Mouse (Mus musculus): ENCODE measurements around the gene Skida1. TPM values are rescaled to one million over a fixed set of nuclear protein-coding genes. Genes with fewer than 3 reads are reported as not detected.

The Skida1 gene
- polyA plus RNA-seq, 1 experiment = 0.06 TPM

DNA sequence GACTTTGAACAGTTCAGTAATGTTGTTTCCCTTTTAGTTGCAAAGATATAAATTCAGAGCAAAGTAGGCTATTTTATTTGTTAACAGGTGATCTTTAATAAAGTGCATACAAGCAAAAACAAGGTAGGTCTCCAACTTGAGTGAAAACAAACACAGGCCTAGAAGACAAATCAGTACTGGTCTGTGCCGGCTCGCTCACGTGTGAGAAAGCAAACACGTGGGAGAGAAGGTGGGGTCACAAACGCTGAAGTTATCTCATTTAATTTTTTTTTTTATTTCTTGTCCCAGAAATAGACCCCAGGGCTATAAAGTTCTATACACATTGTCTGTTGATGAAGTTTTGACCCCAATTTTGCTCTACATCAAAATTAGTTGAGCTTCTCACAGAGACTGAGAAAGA, 23.7 kb downstream of the Skida1 start:
- Histone ChIP-seq H3K36me3 (ENCODE audit: control insufficient read depth, insufficient read depth, low read length) (no peaks in the 10 kb centered on the region), H3K4me1 (ENCODE audit: control insufficient read depth, insufficient read depth, low read length) (peaks cover 10% of the 10 kb centered on the region), H3K27ac (ENCODE audit: control insufficient read depth, insufficient read depth, low read depth, low read length) (no peak overlapping the region), H3K27me3 (ENCODE audit: control insufficient read depth, insufficient read depth, low read length) (no peaks in the 10 kb centered on the region), H3K4me3 (ENCODE audit: control insufficient read depth, low read depth, low read length) (no peak overlapping the region)
- TF ChIP-seq CTCF (IDR thresholded peaks at IDR 0.05; ENCODE audit: control insufficient read depth, insufficient read depth, insufficient replicate concordance, low read depth, low read length) = no peak
- TF ChIP-seq POLR2A (IDR thresholded peaks at IDR 0.05; ENCODE audit: control insufficient read depth, low read depth, low read length) = no peak

- Histone ChIP-seq H3K4me1 (ENCODE audit: control insufficient read depth, insufficient read depth, low read length) (peaks cover 3% of the 10 kb centered on the region), H3K36me3 (ENCODE audit: control insufficient read depth, insufficient read depth, low read length) (no peaks in the 10 kb centered on the region)
- TF ChIP-seq POLR2A (IDR thresholded peaks at IDR 0.05; ENCODE audit: control insufficient read depth, low read depth, low read length) (no peak), CTCF (IDR thresholded peaks at IDR 0.05; ENCODE audit: control insufficient read depth, insufficient read depth, insufficient replicate concordance, low read depth, low read length) (no peak)
Measured at GRCm38 (mm10) chr2:18022886-18023285, 26.0 kb downstream of the Skida1 start.

GRCm38 (mm10) chr2:18019122-18019521, 29.7 kb downstream of the Skida1 start:
- H3K4me1 ChIP-seq (ENCODE audit: control insufficient read depth, insufficient read depth, low read length) = no peaks in the 10 kb centered on the region
- TF ChIP-seq CTCF (IDR thresholded peaks at IDR 0.05; ENCODE audit: control insufficient read depth, insufficient read depth, insufficient replicate concordance, low read depth, low read length) (no peak), POLR2A (IDR thresholded peaks at IDR 0.05; ENCODE audit: control insufficient read depth, low read depth, low read length) (no peak)
- no peak overlapping the region for H3K4me3 ChIP-seq (ENCODE audit: control insufficient read depth, low read depth, low read length)
- no peak overlapping the region for H3K27ac ChIP-seq (ENCODE audit: control insufficient read depth, insufficient read depth, low read depth, low read length)
- no peaks in the 10 kb centered on the region for H3K36me3 ChIP-seq (ENCODE audit: control insufficient read depth, insufficient read depth, low read length)
- no peaks in the 10 kb centered on the region for H3K27me3 ChIP-seq (ENCODE audit: control insufficient read depth, insufficient read depth, low read length)

More at GRCm38 (mm10) chr2:18022886-18023285, 26.0 kb downstream of the Skida1 start:
- H3K27me3 ChIP-seq (ENCODE audit: control insufficient read depth, insufficient read depth, low read length) = no peaks in the 10 kb centered on the region
- H3K4me3 ChIP-seq (ENCODE audit: control insufficient read depth, low read depth, low read length) = no peak overlapping the region
- H3K27ac ChIP-seq (ENCODE audit: control insufficient read depth, insufficient read depth, low read depth, low read length) = no peak overlapping the region

DNA sequence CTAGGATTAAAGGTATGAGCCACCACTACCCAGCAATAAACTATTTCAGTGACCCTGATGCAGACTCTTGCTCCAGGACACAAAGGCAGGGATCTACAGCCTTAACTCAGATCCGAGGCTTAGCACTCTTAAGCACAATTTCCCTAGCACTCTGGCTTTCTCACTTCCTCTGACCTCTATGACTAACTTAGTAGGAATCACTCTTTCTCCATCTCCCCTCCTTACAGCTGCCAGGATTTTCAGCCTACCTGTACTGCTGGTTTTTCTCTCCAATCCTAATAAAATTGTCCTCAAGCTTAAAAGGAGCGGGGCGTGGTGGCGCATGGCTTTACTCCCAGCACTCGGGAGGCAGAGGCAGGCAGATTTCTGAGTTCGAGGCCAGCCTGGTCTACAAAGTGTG, 31.5 kb downstream of the Skida1 start:
- Histone ChIP-seq H3K4me1 (ENCODE audit: control insufficient read depth, insufficient read depth, low read length) (no peaks in the 10 kb centered on the region), H3K27ac (ENCODE audit: control insufficient read depth, insufficient read depth, low read depth, low read length) (no peak overlapping the region), H3K4me3 (ENCODE audit: control insufficient read depth, low read depth, low read length) (no peak overlapping the region), H3K36me3 (ENCODE audit: control insufficient read depth, insufficient read depth, low read length) (no peaks in the 10 kb centered on the region), H3K27me3 (ENCODE audit: control insufficient read depth, insufficient read depth, low read length) (no peaks in the 10 kb centered on the region)
- TF ChIP-seq POLR2A (IDR thresholded peaks at IDR 0.05; ENCODE audit: control insufficient read depth, low read depth, low read length) (no peak), CTCF (IDR thresholded peaks at IDR 0.05; ENCODE audit: control insufficient read depth, insufficient read depth, insufficient replicate concordance, low read depth, low read length) (no peak)

DNA sequence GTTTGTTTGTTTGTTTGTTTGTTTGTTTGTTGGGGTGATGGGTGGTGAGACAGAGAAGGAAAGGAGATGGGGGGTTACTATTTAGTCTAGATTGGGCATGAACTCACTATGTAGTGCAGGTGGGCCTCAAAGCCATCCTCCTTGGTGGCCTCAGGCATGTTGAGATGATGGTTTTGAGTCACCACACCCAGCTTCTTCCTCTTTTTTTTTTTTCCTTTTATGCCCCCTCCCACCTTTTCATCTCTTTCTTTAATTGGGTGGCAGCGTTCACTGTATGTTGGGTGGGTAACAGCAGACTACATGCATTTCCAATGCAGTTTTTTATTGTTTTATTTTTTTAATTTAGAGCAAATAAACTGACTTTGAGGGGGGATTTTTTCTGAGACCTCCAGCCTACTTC, 32.2 kb downstream of the Skida1 start:
- H3K4me1 ChIP-seq (ENCODE audit: control insufficient read depth, insufficient read depth, low read length) = no peaks in the 10 kb centered on the region
- no peak overlapping the region for H3K4me3 ChIP-seq (ENCODE audit: control insufficient read depth, low read depth, low read length)
- H3K27me3 ChIP-seq (ENCODE audit: control insufficient read depth, insufficient read depth, low read length) = no peaks in the 10 kb centered on the region
- TF ChIP-seq CTCF (IDR thresholded peaks at IDR 0.05; ENCODE audit: control insufficient read depth, insufficient read depth, insufficient replicate concordance, low read depth, low read length) (no peak), POLR2A (IDR thresholded peaks at IDR 0.05; ENCODE audit: control insufficient read depth, low read depth, low read length) (no peak)
- no peak overlapping the region for H3K27ac ChIP-seq (ENCODE audit: control insufficient read depth, insufficient read depth, low read depth, low read length)
- H3K36me3 ChIP-seq (ENCODE audit: control insufficient read depth, insufficient read depth, low read length) = no peaks in the 10 kb centered on the region

DNA sequence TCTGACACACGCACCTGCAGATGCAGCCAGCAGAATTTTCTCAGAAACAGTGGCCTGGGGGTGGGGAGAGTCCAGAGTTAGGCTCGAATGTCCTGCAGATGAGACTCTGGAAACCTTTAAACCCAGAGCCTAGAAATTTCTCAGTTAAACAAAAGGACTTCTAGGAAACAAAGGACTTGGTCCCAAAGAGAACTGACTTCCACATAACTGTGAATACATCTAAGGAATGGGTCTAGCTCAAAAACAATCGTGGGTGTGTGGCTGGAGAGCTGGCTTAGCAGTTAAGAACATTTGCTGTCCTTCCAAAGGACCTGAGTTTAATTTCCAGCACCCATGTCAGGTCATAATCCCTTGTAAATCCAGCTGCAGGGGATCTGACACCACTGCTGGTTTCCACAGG, 33.3 kb downstream of the Skida1 start:
- TF ChIP-seq POLR2A (IDR thresholded peaks at IDR 0.05; ENCODE audit: control insufficient read depth, low read depth, low read length) (no peak), CTCF (IDR thresholded peaks at IDR 0.05; ENCODE audit: control insufficient read depth, insufficient read depth, insufficient replicate concordance, low read depth, low read length) (no peak)
- H3K27ac ChIP-seq (ENCODE audit: control insufficient read depth, insufficient read depth, low read depth, low read length) = no peak overlapping the region

DNA sequence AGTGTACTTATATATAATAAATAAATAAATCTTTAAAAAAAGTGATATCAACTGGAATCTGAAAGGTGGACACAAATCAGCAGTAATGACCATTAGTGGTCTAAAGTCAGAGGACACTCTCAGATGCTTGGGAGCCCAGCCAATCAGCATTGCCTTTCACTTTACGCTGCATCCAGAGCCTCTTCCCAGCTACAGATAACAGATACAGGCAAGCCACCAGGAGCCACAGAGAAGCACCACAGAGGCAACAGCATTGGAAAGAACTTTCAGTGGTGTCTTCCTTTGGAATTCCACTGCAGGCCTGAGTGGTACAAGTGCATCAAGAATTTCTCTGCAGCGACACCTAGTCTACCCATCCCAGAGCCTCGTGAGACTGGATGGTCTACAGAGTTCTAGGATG, 36.0 kb downstream of the Skida1 start:
- no peaks in the 10 kb centered on the region for H3K36me3 ChIP-seq (ENCODE audit: control insufficient read depth, insufficient read depth, low read length)
- TF ChIP-seq CTCF (IDR thresholded peaks at IDR 0.05; ENCODE audit: control insufficient read depth, insufficient read depth, insufficient replicate concordance, low read depth, low read length) (no peak), POLR2A (IDR thresholded peaks at IDR 0.05; ENCODE audit: control insufficient read depth, low read depth, low read length) (no peak)

More for the DNA sequence above, 33.3 kb downstream of the Skida1 start:
- Histone ChIP-seq H3K4me3 (ENCODE audit: control insufficient read depth, low read depth, low read length) (no peak overlapping the region), H3K36me3 (ENCODE audit: control insufficient read depth, insufficient read depth, low read length) (no peaks in the 10 kb centered on the region), H3K4me1 (ENCODE audit: control insufficient read depth, insufficient read depth, low read length) (no peaks in the 10 kb centered on the region), H3K27me3 (ENCODE audit: control insufficient read depth, insufficient read depth, low read length) (no peaks in the 10 kb centered on the region)

DNA sequence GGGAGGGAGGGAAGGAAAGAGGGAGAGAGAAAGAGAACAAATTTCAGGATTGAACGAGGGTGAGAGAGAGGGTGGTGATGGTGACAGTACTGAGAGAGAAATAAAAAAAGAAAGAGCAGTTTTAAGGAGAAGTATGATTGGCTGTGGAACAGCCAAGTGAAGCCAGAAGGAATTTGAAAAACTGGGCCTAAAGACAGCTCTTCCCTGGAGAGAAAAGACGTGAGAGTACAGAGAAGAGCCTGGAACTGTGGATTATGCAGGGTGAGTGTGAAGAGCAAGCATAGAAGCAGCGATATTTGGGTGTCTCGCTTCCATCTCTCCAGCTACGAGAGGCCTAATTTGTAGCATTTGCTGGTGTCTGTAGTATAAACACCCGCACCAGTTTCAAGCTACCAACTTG, 37.6 kb downstream of the Skida1 start:
- Histone ChIP-seq H3K36me3 (ENCODE audit: control insufficient read depth, insufficient read depth, low read length) (no peaks in the 10 kb centered on the region), H3K27me3 (ENCODE audit: control insufficient read depth, insufficient read depth, low read length) (no peaks in the 10 kb centered on the region), H3K4me3 (ENCODE audit: control insufficient read depth, low read depth, low read length) (no peak overlapping the region), H3K4me1 (ENCODE audit: control insufficient read depth, insufficient read depth, low read length) (no peaks in the 10 kb centered on the region), H3K27ac (ENCODE audit: control insufficient read depth, insufficient read depth, low read depth, low read length) (no peak overlapping the region)
- TF ChIP-seq CTCF (IDR thresholded peaks at IDR 0.05; ENCODE audit: control insufficient read depth, insufficient read depth, insufficient replicate concordance, low read depth, low read length) = no peak
- TF ChIP-seq POLR2A (IDR thresholded peaks at IDR 0.05; ENCODE audit: control insufficient read depth, low read depth, low read length) = no peak

More for the DNA sequence above, 36.0 kb downstream of the Skida1 start:
- Histone ChIP-seq H3K4me1 (ENCODE audit: control insufficient read depth, insufficient read depth, low read length) (no peaks in the 10 kb centered on the region), H3K27ac (ENCODE audit: control insufficient read depth, insufficient read depth, low read depth, low read length) (no peak overlapping the region), H3K4me3 (ENCODE audit: control insufficient read depth, low read depth, low read length) (no peak overlapping the region), H3K27me3 (ENCODE audit: control insufficient read depth, insufficient read depth, low read length) (no peaks in the 10 kb centered on the region)
